Mouse (Mus musculus): ENCODE measurements around the gene Baat.
"Not testable (repeated sequence)": the region's sequence is repeated elsewhere in the genome, so short reads cannot be mapped to it uniquely, and the experiment has no call there.

Gene Baat

GRCm38 (mm10) chr4:49506386-49506785 lies at the start of gene Baat:
TSS of gene Baat (minus strand) at chr4:49506557.
- no peak for DNase-seq

- no peak for DNase-seq
These were observed 47.0 kb upstream of the Baat start for GRCm38 (mm10) chr4:49553380-49553779.

- no peak for DNase-seq
These were observed 43.0 kb upstream of the Baat start, which contains the start of gene Aldob for GRCm38 (mm10) chr4:49549383-49549782. TSS of gene Aldob (minus strand) at chr4:49549546.

GRCm38 (mm10) chr4:49547544-49548219 lies 41.3 kb upstream of the Baat start:
- DNase-seq: no peak

GRCm38 (mm10) chr4:49546873-49547543 lies 40.7 kb upstream of the Baat start:
- no peak for DNase-seq

GRCm38 (mm10) chr4:49546026-49546425 lies 39.7 kb upstream of the Baat start:
- no peak for DNase-seq

GRCm38 (mm10) chr4:49540966-49541365 lies 34.6 kb upstream of the Baat start:
- no peak for DNase-seq

GRCm38 (mm10) chr4:49539665-49540064 lies 33.3 kb upstream of the Baat start:
- no peak for DNase-seq

GRCm38 (mm10) chr4:49536671-49537070 lies 30.3 kb upstream of the Baat start:
- no peak for DNase-seq

- DNase-seq: no peak
These were observed 29.4 kb upstream of the Baat start for GRCm38 (mm10) chr4:49535675-49536294.

GRCm38 (mm10) chr4:49535036-49535435 lies 28.7 kb upstream of the Baat start:
- DNase-seq: no peak

- DNase-seq: peak; percentile 11
These were observed 16.2 kb upstream of the Baat start for GRCm38 (mm10) chr4:49522576-49522975.

- DNase-seq: no peak
These were observed 15.0 kb upstream of the Baat start for GRCm38 (mm10) chr4:49521346-49521745.

GRCm38 (mm10) chr4:49520572-49521340 lies 14.4 kb upstream of the Baat start, which contains the start of the genes Mrpl50 and Zfp189:
TSS of gene Mrpl50 (minus strand) at chr4:49521093.
TSS of gene Zfp189 (plus strand) at chr4:49521176.
- DNase-seq: peak; percentile 90 to 93

GRCm38 (mm10) chr4:49519476-49519875 lies 13.1 kb upstream of the Baat start:
- no peak for DNase-seq

GRCm38 (mm10) chr4:49514441-49514840 lies 8.1 kb upstream of the Baat start:
- DNase-seq: no peak

- no peak for DNase-seq
These were observed 6.3 kb upstream of the Baat start for GRCm38 (mm10) chr4:49512636-49513035.

- not testable (repeated sequence) for DNase-seq
These were observed 4.0 kb upstream of the Baat start for GRCm38 (mm10) chr4:49510236-49510835.

- DNase-seq: no peak
These were observed 2.8 kb upstream of the Baat start for GRCm38 (mm10) chr4:49509183-49509582.

GRCm38 (mm10) chr4:49503563-49503962 lies 2.8 kb downstream of the Baat start:
- DNase-seq: no peak

- DNase-seq: not testable (repeated sequence)
These were observed 20.3 kb downstream of the Baat start for GRCm38 (mm10) chr4:49485934-49486650.

GRCm38 (mm10) chr4:49485442-49485841 lies 20.9 kb downstream of the Baat start:
- no peak for DNase-seq
